Mouse (Mus musculus) hindbrain, embryonic 14.5 days (tissue): ENCODE results near the gene Lrsam1. TPM values are rescaled to one million over a fixed set of nuclear protein-coding genes. Genes with fewer than 3 reads are reported as not detected.

Experiments used
- ATAC-seq: fragments of 200-750 bp; cut with Nextera tagmentation; 2 replicates; pipeline ENCODE4 v1.8.0; 2017; ENCODE audit warnings: moderate number of reproducible peaks, mild to moderate bottlenecking, moderate TSS enrichment, moderate library complexity; ENCODE audit not compliant: low FRiP score
- DNase-seq: peaks from one replicate; pipeline ENCODE4 v3.0.0-alpha.2; 2015; ENCODE audit warnings: low spot score
- H3K27ac ChIP-seq: fragments of 300-500 bp; sonication (generic); 2 replicates; pipeline ENCODE4 v1.5.1; 2014; ENCODE audit warnings: mild to moderate bottlenecking, moderate library complexity
- H3K27me3 ChIP-seq: fragments of 300-500 bp; sonication (generic); 2 replicates; pipeline ENCODE4 v1.6.1; 2014; ENCODE audit warnings: mild to moderate bottlenecking, low read length, mixed read lengths; ENCODE audit not compliant: control insufficient read depth, insufficient read depth
- H3K36me3 ChIP-seq: fragments of 300-500 bp; sonication (generic); replicated peaks from 2 replicates; pipeline ENCODE4 v1.6.1; 2014; ENCODE audit not compliant: control insufficient read depth, insufficient read depth
- H3K4me1 ChIP-seq: fragments of 300-500 bp; sonication (generic); replicated peaks from 2 replicates; pipeline ENCODE4 v1.6.1; 2014; ENCODE audit warnings: antibody characterized with exemption, low read length, mixed read lengths; ENCODE audit not compliant: control insufficient read depth, insufficient read depth
- H3K4me2 ChIP-seq: fragments of 300-500 bp; sonication (generic); replicated peaks from 2 replicates; pipeline ENCODE4 v1.6.1; 2014; ENCODE audit warnings: mild to moderate bottlenecking, moderate library complexity
- H3K4me3 ChIP-seq: fragments of 300-500 bp; sonication (generic); replicated peaks from 2 replicates; pipeline ENCODE4 v1.5.1; 2014; ENCODE audit warnings: mild to moderate bottlenecking, low read length
- H3K9ac ChIP-seq: fragments of 300-500 bp; sonication (generic); 2 replicates; pipeline ENCODE4 v1.6.1; 2014
- H3K9me3 ChIP-seq: fragments of 300-500 bp; sonication (generic); 2 replicates; pipeline ENCODE4 v1.6.1; 2016; ENCODE audit warnings: low read length; ENCODE audit not compliant: control insufficient read depth
- WGBS: fragments of 180-500 bp; shearing (Covaris S2); extraction: QIAGEN DNeasy Blood & Tissue Kit; methylation state at CpG from one replicate; pipeline ENCODE4 v1.1.7; 2014; 5-methylcytosine and 5-hydroxymethylcytosine counted together
- polyA plus RNA-seq: library from polyadenylated mRNA; unstranded; fragments of >200 nt; fragmentation: Nextera tagmentation; extraction: Ambion mirVana; gene quantifications from 2 replicates; pipeline ENCODE4 v1.2.1, GENCODE M21; 2014

Lrsam1 gene
- polyA plus RNA-seq, 1 experiment from 2014 or later, result 20.2 TPM

DNA sequence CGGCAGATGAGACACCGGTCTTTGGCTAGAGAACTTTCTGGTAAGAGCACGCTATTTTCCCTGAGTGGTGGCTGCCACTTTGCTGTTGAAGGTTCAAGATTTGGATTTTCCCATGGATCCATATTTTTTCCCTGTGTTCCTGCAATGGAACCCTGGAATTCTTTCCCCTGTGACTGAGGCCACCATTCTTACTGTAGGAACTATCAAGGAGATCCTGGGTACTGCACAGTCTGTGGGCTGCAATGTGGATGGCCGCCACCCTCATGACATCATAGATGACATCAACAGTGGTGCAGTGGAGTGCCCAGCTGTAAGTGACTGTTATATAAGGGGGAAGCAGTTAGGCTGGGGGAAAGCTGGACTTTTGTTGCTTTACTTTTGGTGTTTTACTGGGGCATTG lies 2.1 kb upstream of the Lrsam1 start:
- H3K27me3 ChIP-seq, result no peaks in the 10 kb centered on the region
- H3K36me3 ChIP-seq, result peaks cover 27% of the 10 kb centered on the region
- H3K9ac ChIP-seq, result peak overlapping the region; percentile 95; the same call in 1 of the 2 replicates
- no peak overlapping the region for H3K27ac ChIP-seq
- no peaks in the 10 kb centered on the region for H3K9me3 ChIP-seq
- WGBS, result 82% methylated on average over 4 of the region's 4 CpGs
- H3K4me1 ChIP-seq, result peaks cover 35% of the 10 kb centered on the region
- DNase-seq (no peak), ATAC-seq (no peak)
- H3K4me2 ChIP-seq, result peak overlapping the region; percentile 86; the same call in 1 of the 2 replicates
- no peak overlapping the region for H3K4me3 ChIP-seq

DNA sequence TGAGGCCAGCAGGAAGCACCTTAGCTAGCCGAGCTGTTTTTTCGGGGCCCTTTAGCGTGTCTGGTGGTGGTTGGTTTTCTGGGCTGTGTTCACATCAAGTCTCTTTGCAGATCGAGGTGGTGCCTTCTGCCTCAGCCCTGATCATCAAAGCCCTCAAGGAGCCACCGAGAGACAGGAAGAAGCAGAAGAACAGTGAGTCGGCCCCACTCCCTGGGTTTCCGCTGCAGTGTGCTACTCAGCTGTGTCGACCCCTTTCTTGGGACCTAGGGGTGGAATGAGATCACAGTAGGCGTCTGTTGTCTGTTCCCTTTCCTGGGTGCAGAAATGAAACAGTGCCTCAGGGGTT lies 1.4 kb upstream of the Lrsam1 start:
- WGBS, result 10% methylated on average over 9 of the region's 9 CpGs

GRCm38 (mm10) chr2:32962062-32962874 lies 854 bp upstream of the Lrsam1 start:
- H3K9me3 ChIP-seq, result no peaks in the 10 kb centered on the region
- H3K36me3 ChIP-seq, result peaks cover 37% of the 10 kb centered on the region
- DNase-seq (no peak), ATAC-seq (no peak)
- under 1% methylated on average over 33 of the region's 33 CpGs for WGBS
- H3K27me3 ChIP-seq, result no peaks in the 10 kb centered on the region
- H3K4me3 ChIP-seq, result peak overlapping the region; percentile 87
- H3K27ac ChIP-seq, result peak overlapping the region; percentile 74
- peak overlapping the region; percentile 95 for H3K9ac ChIP-seq
- peaks cover 26% of the 10 kb centered on the region for H3K4me1 ChIP-seq
- peak overlapping the region; percentile 86 for H3K4me2 ChIP-seq

More for the DNA sequence above, 1.4 kb upstream of the Lrsam1 start:
- H3K4me1 ChIP-seq, result peaks cover 31% of the 10 kb centered on the region
- no peaks in the 10 kb centered on the region for H3K27me3 ChIP-seq
- no peak for ATAC-seq
- no peak overlapping the region for H3K27ac ChIP-seq
- peak overlapping the region; percentile 87 for H3K4me3 ChIP-seq
- peaks cover 31% of the 10 kb centered on the region for H3K36me3 ChIP-seq
- H3K9me3 ChIP-seq, result no peaks in the 10 kb centered on the region
- H3K9ac ChIP-seq, result peak overlapping the region; percentile 95
- no peak for DNase-seq
- H3K4me2 ChIP-seq, result peak overlapping the region; percentile 86

DNA sequence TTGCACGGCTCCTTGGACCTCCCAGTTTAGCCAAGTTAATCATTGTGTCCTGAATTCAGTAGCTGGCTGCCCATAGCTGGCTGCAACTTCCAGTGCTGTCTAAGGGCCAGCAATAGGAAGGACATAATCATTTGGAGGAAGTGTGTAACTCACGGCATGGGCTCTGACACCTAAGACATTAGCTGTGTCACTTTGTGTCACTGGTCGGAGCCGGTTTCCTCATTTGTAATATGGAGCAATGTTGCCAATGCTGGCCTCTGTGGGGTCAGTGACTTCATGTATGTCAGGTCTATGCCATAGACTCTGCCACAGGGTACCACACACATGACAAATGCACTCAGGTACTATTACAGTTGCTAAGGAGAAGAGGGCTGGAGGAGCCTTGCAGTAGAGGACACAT lies 1.1 kb downstream of the Lrsam1 start:
- DNase-seq (no peak), ATAC-seq (no peak)
- H3K4me3 ChIP-seq, result peak overlapping the region; percentile 87; the same call in 1 of the 2 replicates
- WGBS, result 88% methylated on average over 4 of the region's 4 CpGs
- H3K36me3 ChIP-seq, result peaks cover 56% of the 10 kb centered on the region
- no peaks in the 10 kb centered on the region for H3K9me3 ChIP-seq
- H3K4me2 ChIP-seq, result peak overlapping the region; percentile 86
- H3K9ac ChIP-seq, result peak overlapping the region; percentile 95
- peaks cover 20% of the 10 kb centered on the region for H3K4me1 ChIP-seq
- no peaks in the 10 kb centered on the region for H3K27me3 ChIP-seq
- H3K27ac ChIP-seq, result no peak overlapping the region

GRCm38 (mm10) chr2:32957344-32957743 lies 4.1 kb downstream of the Lrsam1 start:
- H3K36me3 ChIP-seq, result peaks cover 55% of the 10 kb centered on the region

DNA sequence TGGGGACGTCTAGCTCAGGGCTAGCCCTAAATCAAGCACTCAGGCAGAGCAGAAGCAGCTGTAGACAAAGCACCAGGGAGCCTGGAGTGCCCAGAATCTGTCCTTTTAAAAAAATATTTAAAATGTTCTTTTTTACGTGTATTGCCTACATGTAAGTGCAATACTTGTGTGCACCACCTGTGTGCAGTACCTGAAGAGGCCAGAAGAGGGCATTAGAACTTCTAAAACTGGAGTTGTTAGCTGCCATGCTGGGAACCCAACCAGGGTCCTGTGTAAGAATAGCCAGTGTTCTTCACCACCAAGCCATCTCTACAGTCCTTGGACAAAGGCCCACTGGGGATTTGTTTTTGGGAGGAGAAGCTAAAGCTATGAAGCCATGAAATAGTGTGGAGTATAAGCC lies 6.8 kb downstream of the Lrsam1 start:
- H3K36me3 ChIP-seq, result peaks cover 82% of the 10 kb centered on the region
- no peaks in the 10 kb centered on the region for H3K9me3 ChIP-seq
- DNase-seq (no peak), ATAC-seq (no peak)
- H3K9ac ChIP-seq, result no peak overlapping the region
- WGBS, result 94% methylated on average over 2 of the region's 2 CpGs
- no peaks in the 10 kb centered on the region for H3K27me3 ChIP-seq
- no peaks in the 10 kb centered on the region for H3K4me1 ChIP-seq
- H3K27ac ChIP-seq, result no peak overlapping the region
- no peak overlapping the region for H3K4me3 ChIP-seq
- no peak overlapping the region for H3K4me2 ChIP-seq

More at GRCm38 (mm10) chr2:32957344-32957743, 4.1 kb downstream of the Lrsam1 start:
- Histone ChIP-seq H3K4me2 (no peak overlapping the region), H3K27ac (no peak overlapping the region), H3K4me1 (peaks cover 11% of the 10 kb centered on the region), H3K9ac (no peak overlapping the region), H3K27me3 (no peaks in the 10 kb centered on the region), H3K9me3 (no peaks in the 10 kb centered on the region), H3K4me3 (no peak overlapping the region)
- 66% methylated on average over 8 of the region's 8 CpGs for WGBS
- ATAC-seq (no peak), DNase-seq (no peak)

DNA sequence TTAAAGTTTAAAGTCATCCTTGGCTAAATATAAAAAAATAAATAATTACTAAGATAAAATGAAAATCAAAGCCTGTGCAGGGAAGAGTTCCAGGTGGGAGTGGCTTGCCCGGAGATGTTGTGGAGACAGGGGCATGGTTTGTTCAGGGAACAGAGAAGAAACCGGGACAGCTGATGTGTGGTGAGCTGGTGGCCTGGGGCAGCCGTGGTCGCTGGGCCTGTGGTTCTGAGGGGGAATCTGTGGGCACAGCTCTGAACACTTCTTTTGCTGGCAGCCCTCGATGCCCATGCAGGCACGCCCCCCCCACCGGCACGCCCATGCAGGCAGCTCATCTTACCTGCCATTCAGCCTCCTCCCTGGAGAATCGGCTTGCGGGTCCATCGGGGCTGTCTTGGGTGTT lies 14.0 kb downstream of the Lrsam1 start:
- Histone ChIP-seq H3K9ac (no peak overlapping the region), H3K27me3 (no peaks in the 10 kb centered on the region), H3K4me1 (no peaks in the 10 kb centered on the region), H3K27ac (no peak overlapping the region), H3K4me2 (no peak overlapping the region), H3K9me3 (no peaks in the 10 kb centered on the region), H3K36me3 (peaks cover 89% of the 10 kb centered on the region), H3K4me3 (no peak overlapping the region)
- DNase-seq (no peak), ATAC-seq (no peak)
- 88% methylated on average over 11 of the region's 11 CpGs for WGBS

DNA sequence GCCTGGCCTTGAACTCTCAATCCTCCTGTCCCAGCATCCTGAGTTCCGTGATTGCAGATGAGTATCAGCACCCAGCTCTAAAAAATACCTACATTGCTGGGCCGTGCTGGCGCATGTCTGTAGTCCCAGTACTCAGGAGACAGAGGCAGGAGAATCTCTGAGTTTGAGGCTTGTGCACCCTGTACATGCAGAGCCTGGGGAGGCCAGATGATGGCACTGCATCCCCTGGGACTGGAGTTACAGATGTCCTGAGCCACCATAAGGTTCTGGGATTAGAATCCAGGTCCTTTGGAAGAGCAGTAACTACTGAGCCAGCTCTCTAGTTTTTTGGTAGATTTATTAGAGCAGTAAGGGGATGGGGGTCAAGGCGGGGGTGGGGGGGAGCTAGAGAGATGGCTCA lies 20.9 kb downstream of the Lrsam1 start:
- Histone ChIP-seq H3K9me3 (no peaks in the 10 kb centered on the region), H3K4me1 (no peaks in the 10 kb centered on the region), H3K9ac (no peak overlapping the region), H3K27me3 (no peaks in the 10 kb centered on the region), H3K4me2 (no peak overlapping the region), H3K27ac (no peak overlapping the region), H3K36me3 (peaks cover 79% of the 10 kb centered on the region), H3K4me3 (no peak overlapping the region)
- WGBS, result 94% methylated on average over 4 of the region's 4 CpGs
- no peak for DNase-seq
- no peak for ATAC-seq

DNA sequence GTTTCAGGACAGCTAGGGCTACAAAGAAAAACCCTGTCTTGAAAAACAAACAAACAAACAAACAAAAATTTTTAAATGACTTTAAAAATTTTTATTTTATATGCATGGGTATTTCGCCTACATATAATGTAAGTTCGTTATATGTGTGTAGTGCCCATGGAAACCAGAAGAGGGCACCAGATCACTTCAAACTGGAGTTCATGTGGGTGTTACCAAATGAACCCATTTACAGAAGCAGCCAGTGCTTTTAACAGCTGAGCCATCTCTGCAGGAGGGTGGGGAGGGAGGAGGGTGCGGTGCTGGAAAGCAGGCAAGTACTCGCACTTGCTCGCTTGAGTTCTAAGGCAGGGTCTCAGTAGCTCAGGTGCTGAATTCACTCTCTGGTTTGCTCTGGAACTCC lies 22.0 kb downstream of the Lrsam1 start:
- Histone ChIP-seq H3K27ac (no peak overlapping the region), H3K4me1 (no peaks in the 10 kb centered on the region), H3K9ac (no peak overlapping the region), H3K27me3 (no peaks in the 10 kb centered on the region), H3K4me2 (no peak overlapping the region), H3K9me3 (no peaks in the 10 kb centered on the region), H3K36me3 (peaks cover 79% of the 10 kb centered on the region), H3K4me3 (no peak overlapping the region)
- ATAC-seq, result no peak
- DNase-seq, result peak; percentile 58
- 65% methylated on average over 5 of the region's 5 CpGs for WGBS
